Mouse (Mus musculus) neural tube, embryonic 12.5 days (tissue): ENCODE results near the gene Gm8914. TPM values are rescaled to one million over a fixed set of nuclear protein-coding genes. Genes with fewer than 3 reads are reported as not detected.
"Not testable (repeated sequence)": the region's sequence is repeated elsewhere in the genome, so short reads cannot be mapped to it uniquely, and the experiment has no call there.

Experiments used
- ATAC-seq: fragments of 200-750 bp; cut with Nextera tagmentation; 2 replicates; pipeline ENCODE4 v1.8.0; 2017; ENCODE audit warnings: low read depth, mild to moderate bottlenecking, moderate TSS enrichment, moderate library complexity; ENCODE audit not compliant: low FRiP score
- H3K27ac ChIP-seq: fragments of 300-500 bp; sonication (generic); 2 replicates; pipeline ENCODE4 v1.5.1; 2016
- H3K27me3 ChIP-seq: fragments of 300-500 bp; sonication (generic); replicated peaks from 2 replicates; pipeline ENCODE4 v1.6.1; 2016; ENCODE audit warnings: mild to moderate bottlenecking
- H3K36me3 ChIP-seq: fragments of 300-500 bp; sonication (generic); 2 replicates; pipeline ENCODE4 v1.6.1; 2016; ENCODE audit warnings: mild to moderate bottlenecking
- H3K4me1 ChIP-seq: fragments of 300-500 bp; sonication (generic); 2 replicates; pipeline ENCODE4 v1.6.1; 2016
- H3K4me2 ChIP-seq: fragments of 300-500 bp; sonication (generic); replicated peaks from 2 replicates; pipeline ENCODE4 v1.6.1; 2016; ENCODE audit warnings: mild to moderate bottlenecking
- H3K4me3 ChIP-seq: fragments of 300-500 bp; sonication (generic); 2 replicates; pipeline ENCODE4 v1.5.1; 2016
- H3K9ac ChIP-seq: fragments of 300-500 bp; sonication (generic); 2 replicates; pipeline ENCODE4 v1.6.1; 2016; ENCODE audit warnings: mild to moderate bottlenecking
- H3K9me3 ChIP-seq: fragments of 300-500 bp; sonication (generic); 2 replicates; pipeline ENCODE4 v1.6.1; 2016; ENCODE audit warnings: mild to moderate bottlenecking
- WGBS: fragments of 180-500 bp; shearing (Covaris S2); methylation state at CpG from one replicate; pipeline ENCODE4 v1.1.7; 2016; 5-methylcytosine and 5-hydroxymethylcytosine counted together
- polyA plus RNA-seq: library from polyadenylated mRNA; unstranded; fragments of >200 nt; fragmentation: Nextera tagmentation; extraction: Ambion mirVana; gene quantifications from 2 replicates; pipeline ENCODE4 v1.2.1, GENCODE M21; 2016

Gene Gm8914
- not detected in 2 replicates for polyA plus RNA-seq

GRCm38 (mm10) chrX:91479826-91480225, at the start of gene Gm8914:
Gene Gm8914 (plus strand): TSS chrX:91480126.
- not testable (repeated sequence) for H3K4me1 ChIP-seq, H3K4me2 ChIP-seq
- WGBS: no CpG with 5 or more reads among the region's 5 CpGs

More at GRCm38 (mm10) chrX:91479826-91480225, at the start of gene Gm8914:
- not testable (repeated sequence) for H3K4me3 ChIP-seq, H3K9me3 ChIP-seq, H3K36me3 ChIP-seq, H3K9ac ChIP-seq, H3K27ac ChIP-seq, ATAC-seq, H3K27me3 ChIP-seq

Other genes with a start within 250 kb of the Gm8914 start
- not detected in 2 replicates for gene Mageb2, start 148.4 kb upstream of the Gm8914 start, polyA plus RNA-seq
- gene Gm5072, start 87.6 kb upstream of the Gm8914 start, polyA plus RNA-seq: not detected in 2 replicates
- gene 1700084M14Rik, start 95.8 kb downstream of the Gm8914 start, polyA plus RNA-seq: not detected in 2 replicates
- not detected in 2 replicates for gene Gm14781, start 152.1 kb downstream of the Gm8914 start, polyA plus RNA-seq